Mouse (Mus musculus) neutrophil, adult 5-6 weeks (primary cell): ENCODE measurements around the gene Amacr. TPM values are rescaled to one million over a fixed set of nuclear protein-coding genes. Genes with fewer than 3 reads are reported as not detected.

Experiments used
- ATAC-seq: fragments of 151-379, 151-347 bp; 2 replicates; pipeline ENCODE4 v1.8.0; 2017; ENCODE audit warnings: mild to moderate bottlenecking, moderate TSS enrichment; ENCODE audit not compliant: insufficient number of reproducible peaks, poor library complexity, low FRiP score, severe bottlenecking; ENCODE audit errors: extremely low read depth
- total RNA-seq: library from RNA; stranded (forward); fragments of 200-1000 nt; gene quantifications from 2 replicates; pipeline ENCODE4 v1.2.3, GENCODE M21; 2017

Amacr gene
- total RNA-seq, 1 experiment from 2014 or later = 3.4 TPM

DNA sequence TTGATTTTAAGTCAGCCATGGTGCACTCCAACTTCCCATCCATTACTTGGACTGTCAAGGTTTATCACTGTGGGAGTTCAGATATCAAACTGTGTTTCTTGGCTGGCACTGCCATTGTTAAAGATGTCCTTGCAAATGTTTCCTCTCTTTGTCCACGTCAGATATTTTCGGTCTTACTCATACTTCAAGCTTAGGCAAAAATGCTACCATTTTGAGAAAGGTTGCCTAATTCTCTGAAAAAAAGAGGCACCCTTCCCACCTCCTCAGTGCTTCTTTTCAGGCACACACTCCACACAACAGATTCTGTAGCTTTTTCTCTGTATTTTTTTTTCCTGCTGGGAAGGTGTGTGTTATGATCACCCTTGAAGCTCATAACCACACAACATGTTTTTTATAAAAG lies 59.7 kb downstream of the Amacr start:
- ATAC-seq = no peak

DNA sequence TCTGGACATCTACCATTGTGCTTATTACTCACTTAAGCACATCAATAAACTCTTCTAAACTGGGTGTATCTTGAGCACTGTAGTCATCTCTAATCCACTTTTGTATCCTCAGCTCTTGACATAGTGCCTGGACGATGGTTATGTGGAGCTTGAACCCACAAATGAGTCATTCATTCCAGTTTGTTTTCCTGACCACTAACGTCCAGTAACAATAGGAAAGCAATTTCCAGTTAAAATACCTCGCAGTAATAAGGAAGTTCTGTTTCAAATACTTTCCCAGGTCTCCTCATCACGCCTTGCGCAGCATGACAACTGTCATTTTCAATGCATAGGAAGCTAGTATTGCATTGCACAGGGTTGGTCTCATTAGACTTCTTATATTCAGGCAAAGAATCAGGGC lies 61.3 kb downstream of the Amacr start:
- ATAC-seq = no peak

Other genes with a start within 250 kb of the Amacr start
- gene C1qtnf3, start 29.4 kb upstream of the Amacr start, total RNA-seq = not detected in 2 replicates
- gene Slc45a2, start 19.0 kb downstream of the Amacr start, total RNA-seq = not detected in 2 replicates
- gene Rxfp3, start 56.2 kb downstream of the Amacr start, total RNA-seq = not detected in 2 replicates
- gene Adamts12, start 83.0 kb downstream of the Amacr start, total RNA-seq = not detected in 2 replicates